Mouse (Mus musculus): ENCODE results near the gene Olfr313.

DNA sequence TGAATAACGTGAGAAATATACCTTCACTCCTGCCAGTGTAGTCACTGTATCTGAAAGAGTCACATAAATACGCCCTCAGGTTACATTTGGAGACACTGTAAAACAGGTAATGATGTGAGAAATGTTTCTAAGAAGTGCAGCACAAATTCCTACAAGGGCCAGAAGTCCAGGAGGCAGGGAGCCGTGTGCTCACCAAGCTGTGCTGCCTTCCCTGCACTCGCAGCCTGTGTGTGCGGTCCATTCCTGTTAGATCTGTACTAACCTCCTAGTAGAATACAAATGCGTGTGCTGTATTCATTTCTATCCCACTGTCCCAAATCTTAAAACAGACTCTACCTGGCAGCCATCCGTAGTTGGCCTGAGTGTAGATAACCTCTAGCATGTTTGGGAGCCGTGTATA is 45.9 kb downstream of the Olfr313 start:
- TF ChIP-seq CTCF (IDR thresholded peaks at IDR 0.05; ENCODE audit: extremely low read depth, insufficient read depth, insufficient read length, insufficient replicate concordance): no peak
- TF ChIP-seq POLR2A (IDR thresholded peaks at IDR 0.05; ENCODE audit: low read depth, low read length): no peak
